Mouse (Mus musculus): Measurements from ENCODE around the gene Scn5a. TPM values are rescaled to one million over a fixed set of nuclear protein-coding genes. Genes with fewer than 3 reads are reported as not detected.

Scn5a gene
- polyA plus RNA-seq, 1 experiment: 13.6 TPM

DNA sequence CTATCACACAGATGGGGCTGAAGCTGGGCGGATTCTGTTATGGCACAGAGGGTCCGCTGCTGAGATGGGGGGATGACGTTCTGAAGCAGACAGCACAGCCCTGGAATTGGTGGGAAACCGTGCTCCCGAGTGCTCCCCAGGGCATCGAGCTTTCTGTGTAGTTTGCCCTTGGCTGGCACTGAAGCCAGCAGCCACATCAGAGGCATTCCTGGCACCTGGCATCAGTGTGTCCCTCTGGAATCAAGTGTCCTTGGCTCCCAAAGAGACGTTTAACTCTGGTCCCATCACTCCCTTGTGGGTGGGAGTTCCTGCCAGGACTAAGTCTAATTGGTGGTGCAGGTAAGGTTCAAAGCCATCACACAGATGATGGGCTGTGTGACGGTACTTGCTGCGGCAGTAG, 82.5 kb downstream of the Scn5a start:
- H3K27me3 ChIP-seq (ENCODE audit: control insufficient read depth, insufficient read depth, insufficient read length): no peaks in the 10 kb centered on the region
- TF ChIP-seq CTCF (IDR thresholded peaks at IDR 0.05; ENCODE audit: control insufficient read depth, insufficient read depth, insufficient read length) (no peak), MYOG (IDR thresholded peaks at IDR 0.05; ENCODE audit: control insufficient read depth, extremely low read depth, insufficient read length) (no peak)
- no peaks in the 10 kb centered on the region for H3K79me2 ChIP-seq (ENCODE audit: control insufficient read depth, insufficient read depth)
- H3K36me3 ChIP-seq (ENCODE audit: control insufficient read depth, insufficient read depth): no peaks in the 10 kb centered on the region
- no peak overlapping the region for H3K4me3 ChIP-seq (ENCODE audit: insufficient read depth, poor library complexity, severe bottlenecking)
- H3ac ChIP-seq (ENCODE audit: control insufficient read depth, insufficient read length, low read depth): no peak overlapping the region
- no peaks in the 10 kb centered on the region for H3K79me3 ChIP-seq (ENCODE audit: low read depth)

DNA sequence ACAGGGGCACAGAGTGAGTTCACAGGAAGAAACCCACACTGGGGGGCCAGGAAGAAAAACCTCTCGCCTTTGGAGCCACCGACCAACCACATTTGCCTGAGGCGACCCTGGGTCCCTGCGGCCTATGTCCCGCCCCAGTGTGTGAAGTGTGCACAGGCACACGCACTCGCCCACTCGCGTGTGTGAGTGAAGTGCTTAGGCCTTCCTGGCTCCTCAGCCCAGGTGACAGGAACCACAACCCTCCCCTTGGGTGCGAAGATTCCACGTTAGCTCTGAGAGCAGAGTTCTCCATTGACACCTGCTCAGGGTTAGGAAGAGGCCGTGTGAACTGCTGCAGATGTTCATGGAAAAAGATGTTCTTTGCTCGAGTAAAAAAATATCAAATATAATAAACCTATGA, 93.9 kb downstream of the Scn5a start:
- Histone ChIP-seq H3K27me3 (ENCODE audit: control insufficient read depth, insufficient read depth, insufficient read length) (no peaks in the 10 kb centered on the region), H3K79me2 (ENCODE audit: control insufficient read depth, insufficient read depth) (no peaks in the 10 kb centered on the region), H3ac (ENCODE audit: control insufficient read depth, insufficient read length, low read depth) (no peak overlapping the region), H3K36me3 (ENCODE audit: control insufficient read depth, insufficient read depth) (no peaks in the 10 kb centered on the region), H3K79me3 (ENCODE audit: low read depth) (no peaks in the 10 kb centered on the region), H3K4me3 (ENCODE audit: insufficient read depth, poor library complexity, severe bottlenecking) (no peak overlapping the region)
- TF ChIP-seq FOSL1 (IDR thresholded peaks at IDR 0.05; ENCODE audit: insufficient read depth, low read length, poor library complexity, severe bottlenecking): no peak
- TF ChIP-seq CEBPB (IDR thresholded peaks at IDR 0.05; ENCODE audit: low read depth): no peak
- no peak for TF ChIP-seq USF1 (IDR thresholded peaks at IDR 0.05; ENCODE audit: low read depth)
- no peak for TF ChIP-seq MAX (IDR thresholded peaks at IDR 0.05)

DNA sequence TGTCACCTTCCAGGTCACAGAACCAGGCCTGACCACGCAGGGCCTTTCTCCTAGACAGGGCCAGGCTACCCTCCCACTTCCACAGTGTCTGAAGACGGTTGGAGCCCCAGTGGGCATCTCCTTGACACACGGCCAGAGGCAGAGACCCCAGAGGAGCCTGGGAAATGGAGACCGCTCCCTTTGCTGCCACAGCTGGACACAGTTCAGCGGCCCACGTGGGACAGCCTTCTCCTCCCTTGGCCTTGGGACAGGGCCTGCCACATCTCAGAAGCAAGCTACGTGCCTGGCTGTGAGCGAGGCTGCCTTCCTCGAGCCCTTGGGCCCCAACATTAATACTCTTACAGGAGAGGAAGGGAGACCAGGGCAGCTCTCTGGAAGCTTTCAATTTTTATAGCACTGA, 94.4 kb downstream of the Scn5a start:
- no peaks in the 10 kb centered on the region for H3K36me3 ChIP-seq (ENCODE audit: control insufficient read depth, insufficient read depth)
- H3ac ChIP-seq (ENCODE audit: control insufficient read depth, insufficient read length, low read depth): no peak overlapping the region
- H3K79me2 ChIP-seq (ENCODE audit: control insufficient read depth, insufficient read depth): no peaks in the 10 kb centered on the region
- TF ChIP-seq FOSL1 (IDR thresholded peaks at IDR 0.05; ENCODE audit: insufficient read depth, low read length, poor library complexity, severe bottlenecking) (no peak), MAX (IDR thresholded peaks at IDR 0.05) (no peak), CTCF (IDR thresholded peaks at IDR 0.05; ENCODE audit: control insufficient read depth, insufficient read depth, insufficient read length) (no peak), MYOD1 (IDR thresholded peaks at IDR 0.05; ENCODE audit: control insufficient read depth, insufficient read length, low read depth) (no peak), USF1 (IDR thresholded peaks at IDR 0.05; ENCODE audit: low read depth) (no peak)
- H3K79me3 ChIP-seq (ENCODE audit: low read depth): no peaks in the 10 kb centered on the region
- H3K4me3 ChIP-seq (ENCODE audit: insufficient read depth, poor library complexity, severe bottlenecking): no peak overlapping the region
- H3K27me3 ChIP-seq (ENCODE audit: control insufficient read depth, insufficient read depth, insufficient read length): no peaks in the 10 kb centered on the region

DNA sequence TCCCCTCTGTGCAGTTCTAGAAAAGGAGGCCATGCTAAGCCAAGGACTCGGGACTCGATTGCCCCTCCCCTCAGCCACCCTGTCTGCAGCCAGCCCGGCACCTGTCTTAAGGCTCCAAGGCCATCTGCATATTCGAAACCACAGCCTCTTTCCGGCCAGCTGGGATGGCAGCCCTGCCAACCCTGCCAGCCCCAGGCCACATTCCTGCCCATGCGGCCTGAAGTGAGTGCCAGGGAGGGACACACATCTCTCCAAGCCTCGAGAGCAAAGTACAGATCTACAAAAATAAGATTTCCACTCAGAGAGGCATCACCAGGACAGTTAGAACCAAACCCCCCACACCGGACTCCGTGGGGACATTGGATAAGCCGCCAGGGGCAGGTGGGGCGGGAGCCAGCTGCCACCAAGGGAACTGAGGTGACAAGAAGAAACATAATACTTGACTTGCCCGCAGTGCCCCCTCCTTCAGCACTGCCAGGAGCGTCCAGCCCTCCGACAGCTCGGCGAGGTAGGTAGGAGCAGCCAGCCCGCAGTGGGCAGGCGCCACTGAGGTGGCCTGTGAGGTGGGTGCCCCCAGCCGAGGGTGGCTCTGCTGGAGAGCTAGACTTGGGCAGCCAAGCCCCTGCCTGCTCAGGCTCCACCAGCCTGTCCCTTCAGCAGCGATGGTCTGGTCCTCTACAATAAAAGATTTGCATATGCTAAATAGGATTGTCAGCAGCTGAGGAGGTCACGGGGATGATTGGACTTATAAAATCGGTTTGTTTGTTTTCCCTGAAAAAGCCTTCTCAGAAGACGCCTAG, 95.1 kb downstream of the Scn5a start:
- H3K27me3 ChIP-seq (ENCODE audit: control insufficient read depth, insufficient read depth, insufficient read length): no peaks in the 10 kb centered on the region
- TF ChIP-seq MYOD1 (IDR thresholded peaks at IDR 0.05; ENCODE audit: control insufficient read depth, insufficient read length, low read depth) (peak; percentile 48), FOSL1 (IDR thresholded peaks at IDR 0.05; ENCODE audit: insufficient read depth, low read length, poor library complexity, severe bottlenecking) (no peak)
- no peaks in the 10 kb centered on the region for H3K79me2 ChIP-seq (ENCODE audit: control insufficient read depth, insufficient read depth)
- H3K4me3 ChIP-seq (ENCODE audit: insufficient read depth, poor library complexity, severe bottlenecking): no peak overlapping the region
- H3ac ChIP-seq (ENCODE audit: control insufficient read depth, insufficient read length, low read depth): no peak overlapping the region
- no peaks in the 10 kb centered on the region for H3K36me3 ChIP-seq (ENCODE audit: control insufficient read depth, insufficient read depth)
- no peaks in the 10 kb centered on the region for H3K79me3 ChIP-seq (ENCODE audit: low read depth)

DNA sequence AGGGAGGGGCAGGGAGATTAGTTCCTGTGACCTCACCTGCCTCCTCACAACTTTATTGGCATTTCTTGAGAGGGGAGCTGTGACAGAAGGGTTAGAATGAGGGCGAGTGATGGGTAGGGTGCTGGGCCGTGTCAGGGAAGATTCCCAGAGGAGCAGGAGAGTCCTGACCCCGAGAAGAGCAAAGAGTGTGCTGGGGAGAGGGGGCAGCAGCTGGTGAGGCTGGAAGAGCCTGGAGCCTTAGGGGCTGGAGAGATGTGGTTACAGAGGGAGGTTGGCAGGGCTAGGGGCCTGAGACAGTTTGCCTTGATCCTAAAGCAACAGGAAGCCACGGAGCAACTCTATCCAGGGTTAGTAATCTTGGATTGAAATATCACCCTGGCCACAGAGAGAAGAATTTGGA, 97.2 kb downstream of the Scn5a start:
- Histone ChIP-seq H3K79me3 (ENCODE audit: low read depth) (no peaks in the 10 kb centered on the region), H3K4me3 (ENCODE audit: insufficient read depth, poor library complexity, severe bottlenecking) (no peak overlapping the region), H3K79me2 (ENCODE audit: control insufficient read depth, insufficient read depth) (no peaks in the 10 kb centered on the region), H3K27me3 (ENCODE audit: control insufficient read depth, insufficient read depth, insufficient read length) (no peaks in the 10 kb centered on the region), H3ac (ENCODE audit: control insufficient read depth, insufficient read length, low read depth) (no peak overlapping the region), H3K36me3 (ENCODE audit: control insufficient read depth, insufficient read depth) (no peaks in the 10 kb centered on the region)
- no peak for TF ChIP-seq CEBPB (IDR thresholded peaks at IDR 0.05; ENCODE audit: low read depth)
- TF ChIP-seq MYOG (IDR thresholded peaks at IDR 0.05; ENCODE audit: control insufficient read depth, extremely low read depth, insufficient read length): no peak
- TF ChIP-seq CTCF (IDR thresholded peaks at IDR 0.05; ENCODE audit: control insufficient read depth, insufficient read depth, insufficient read length): no peak

DNA sequence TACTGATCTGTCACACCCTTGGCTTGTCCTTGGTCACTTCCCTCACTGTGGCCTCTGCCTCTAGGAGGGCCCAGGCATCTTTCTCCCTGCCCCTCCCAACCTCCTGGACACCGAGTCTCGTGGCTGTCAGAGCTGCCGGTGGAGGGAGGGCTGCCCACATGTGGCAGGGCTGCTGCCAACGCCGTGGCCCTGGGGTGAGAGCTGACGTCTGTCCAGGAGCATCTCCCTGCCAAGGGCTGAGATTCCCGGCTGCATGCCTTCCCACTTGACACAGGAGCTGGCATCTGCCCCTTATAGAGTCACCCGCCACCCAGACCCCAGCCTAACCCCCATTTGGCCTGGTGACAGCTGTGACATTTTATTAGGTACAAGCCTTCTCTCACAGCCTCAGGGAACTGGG, 99.5 kb downstream of the Scn5a start:
- Histone ChIP-seq H3K36me3 (ENCODE audit: control insufficient read depth, insufficient read depth) (no peaks in the 10 kb centered on the region), H3K79me3 (ENCODE audit: low read depth) (no peaks in the 10 kb centered on the region), H3K27me3 (ENCODE audit: control insufficient read depth, insufficient read depth, insufficient read length) (no peaks in the 10 kb centered on the region), H3K4me3 (ENCODE audit: insufficient read depth, poor library complexity, severe bottlenecking) (no peak overlapping the region), H3K79me2 (ENCODE audit: control insufficient read depth, insufficient read depth) (no peaks in the 10 kb centered on the region), H3ac (ENCODE audit: control insufficient read depth, insufficient read length, low read depth) (no peak overlapping the region)
- TF ChIP-seq CEBPB (IDR thresholded peaks at IDR 0.05; ENCODE audit: low read depth) (no peak), MYOD1 (IDR thresholded peaks at IDR 0.05; ENCODE audit: control insufficient read depth, insufficient read length, low read depth) (peak; percentile 42), USF1 (IDR thresholded peaks at IDR 0.05; ENCODE audit: low read depth) (no peak), MYOG (IDR thresholded peaks at IDR 0.05; ENCODE audit: control insufficient read depth, extremely low read depth, insufficient read length) (no peak), FOSL1 (IDR thresholded peaks at IDR 0.05; ENCODE audit: insufficient read depth, low read length, poor library complexity, severe bottlenecking) (no peak), MAX (IDR thresholded peaks at IDR 0.05) (peak; percentile 80)

Measured in C2C12 (cell line).